Mouse (Mus musculus) kidney, postnatal 0 days (tissue): Measurements from ENCODE around the gene Dusp7. TPM values are rescaled to one million over a fixed set of nuclear protein-coding genes. Genes with fewer than 3 reads are reported as not detected.

ENCODE experiments used
- ATAC-seq: fragments of 200-750 bp; cut with Nextera tagmentation; replicated peaks from 2 replicates; pipeline ENCODE4 v1.8.0; 2017; ENCODE audit warnings: low read depth, moderate number of reproducible peaks, moderate TSS enrichment, moderate library complexity; ENCODE audit not compliant: low FRiP score
- DNase-seq: peaks from one replicate; pipeline ENCODE4 v3.0.0-alpha.2; 2016; ENCODE audit warnings: low spot score
- H3K27ac ChIP-seq: fragments of 300-500 bp; sonication (generic); 2 replicates; pipeline ENCODE4 v1.5.1; 2014; ENCODE audit warnings: mild to moderate bottlenecking
- H3K27me3 ChIP-seq: fragments of 300-500 bp; sonication (generic); 2 replicates; pipeline ENCODE4 v1.6.1; 2014; ENCODE audit warnings: low read length, mixed read lengths; ENCODE audit not compliant: insufficient read depth
- H3K36me3 ChIP-seq: fragments of 300-500 bp; sonication (generic); 2 replicates; pipeline ENCODE4 v1.6.1; 2014; ENCODE audit warnings: low read length, mixed read lengths; ENCODE audit not compliant: insufficient read depth
- H3K4me1 ChIP-seq: fragments of 300-500 bp; sonication (generic); replicated peaks from 2 replicates; pipeline ENCODE4 v1.6.1; 2014; ENCODE audit warnings: antibody characterized with exemption, low read length, mixed read lengths; ENCODE audit not compliant: insufficient read depth
- H3K4me2 ChIP-seq: fragments of 300-500 bp; sonication (generic); 2 replicates; pipeline ENCODE4 v1.6.1; 2014; ENCODE audit warnings: mild to moderate bottlenecking, low read length, moderate library complexity, mixed read lengths
- H3K4me3 ChIP-seq: fragments of 300-500 bp; sonication (generic); replicated peaks from 2 replicates; pipeline ENCODE4 v1.5.1; 2014; ENCODE audit warnings: low read depth, low read length
- H3K9ac ChIP-seq: fragments of 300-500 bp; sonication (generic); 2 replicates; pipeline ENCODE4 v1.6.1; 2014; ENCODE audit warnings: low read depth, low read length
- H3K9me3 ChIP-seq: fragments of 300-500 bp; sonication (generic); replicated peaks from 2 replicates; pipeline ENCODE4 v1.6.1; 2016; ENCODE audit warnings: low read length, inconsistent platforms, mixed read lengths
- CTCF ChIP-seq: IDR thresholded peaks from 2 replicates; pipeline ENCODE4 v1.5.1; 2016; ENCODE audit warnings: antibody characterized with exemption, low read depth, mild to moderate bottlenecking, moderate library complexity
- WGBS: fragments of 180-500 bp; shearing (Covaris S2); extraction: QIAGEN DNeasy Blood & Tissue Kit; methylation state at CpG from one replicate; pipeline ENCODE4 v1.1.7; 2014; 5-methylcytosine and 5-hydroxymethylcytosine counted together
- polyA plus RNA-seq: library from polyadenylated mRNA; unstranded; fragments of >200 nt; fragmentation: Nextera tagmentation; extraction: Ambion mirVana; gene quantifications from 2 replicates; pipeline ENCODE4 v1.2.1, GENCODE M21; 2015

Dusp7 gene
- polyA plus RNA-seq, 1 experiment from 2014 or later = 15.8 TPM

DNA sequence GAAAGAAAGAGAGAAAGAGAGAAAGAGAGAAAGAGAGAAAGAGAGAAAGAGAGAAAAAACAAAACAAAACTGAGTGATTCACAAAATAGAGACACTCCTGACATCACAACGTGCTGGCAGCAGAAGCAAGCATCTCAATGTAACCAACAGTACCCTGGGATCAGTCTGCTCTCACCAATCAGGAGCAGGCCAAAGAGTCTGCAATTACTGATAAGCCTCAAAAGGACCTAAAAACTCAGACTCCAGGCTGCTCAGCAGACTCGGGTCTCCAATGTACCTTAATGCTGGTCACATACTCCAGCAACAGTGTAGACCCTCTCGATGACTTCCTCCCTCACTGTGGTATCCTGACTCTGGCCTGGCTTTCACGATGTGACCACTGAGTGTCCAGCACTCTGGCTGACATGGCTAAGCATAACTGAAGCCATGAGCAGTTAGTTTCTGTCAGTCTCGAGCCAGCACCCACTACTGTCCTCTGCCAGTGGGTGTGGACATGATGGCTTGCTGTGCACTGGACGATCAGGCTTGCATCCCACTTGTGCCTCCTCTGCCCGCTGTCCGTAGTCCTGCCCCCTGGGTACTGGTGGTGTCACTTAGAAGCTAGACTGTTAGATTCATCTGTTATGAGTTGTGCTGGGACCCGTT lies 30.4 kb downstream of the Dusp7 start:
- TF ChIP-seq CTCF = no peak
- 72% methylated on average over 9 of the region's 9 CpGs for WGBS
- no peaks in the 10 kb centered on the region for H3K36me3 ChIP-seq
- no peaks in the 10 kb centered on the region for H3K27me3 ChIP-seq
- H3K9ac ChIP-seq = no peak overlapping the region
- no peak for ATAC-seq
- H3K4me2 ChIP-seq = no peak overlapping the region
- no peak overlapping the region for H3K4me3 ChIP-seq
- H3K4me1 ChIP-seq = no peaks in the 10 kb centered on the region
- no peaks in the 10 kb centered on the region for H3K9me3 ChIP-seq
- DNase-seq = no peak
- no peak overlapping the region for H3K27ac ChIP-seq

DNA sequence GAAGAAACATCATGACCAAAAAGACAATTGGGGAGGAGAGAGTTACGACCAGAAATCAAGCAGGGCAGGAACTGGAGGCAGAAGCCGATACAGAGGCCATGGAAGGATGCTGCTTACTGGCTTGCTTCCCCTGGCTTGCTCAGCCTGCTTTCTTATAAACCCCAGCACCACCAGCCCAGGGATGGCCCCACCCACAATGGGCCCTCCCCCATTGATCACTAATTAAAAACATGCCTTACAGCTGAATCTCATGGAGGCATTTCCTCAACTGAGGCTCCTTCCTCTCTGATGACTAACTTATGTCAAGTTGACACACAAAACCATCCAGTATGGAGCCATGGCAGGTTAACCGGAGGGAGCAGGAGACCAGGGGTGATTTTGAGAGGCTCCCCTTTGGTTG lies 31.4 kb downstream of the Dusp7 start:
- WGBS = 84% methylated on average over 3 of the region's 3 CpGs
- Histone ChIP-seq H3K4me1 (0 out of 2 replicates have a peak, but pooled peaks cover under 1% of the 10 kb centered on the region), H3K36me3 (no peaks in the 10 kb centered on the region), H3K9ac (no peak overlapping the region), H3K27me3 (no peaks in the 10 kb centered on the region), H3K4me3 (no peak overlapping the region), H3K9me3 (no peaks in the 10 kb centered on the region), H3K4me2 (no peak overlapping the region), H3K27ac (no peak overlapping the region)
- no peak for ATAC-seq
- TF ChIP-seq CTCF = no peak
- no peak for DNase-seq

DNA sequence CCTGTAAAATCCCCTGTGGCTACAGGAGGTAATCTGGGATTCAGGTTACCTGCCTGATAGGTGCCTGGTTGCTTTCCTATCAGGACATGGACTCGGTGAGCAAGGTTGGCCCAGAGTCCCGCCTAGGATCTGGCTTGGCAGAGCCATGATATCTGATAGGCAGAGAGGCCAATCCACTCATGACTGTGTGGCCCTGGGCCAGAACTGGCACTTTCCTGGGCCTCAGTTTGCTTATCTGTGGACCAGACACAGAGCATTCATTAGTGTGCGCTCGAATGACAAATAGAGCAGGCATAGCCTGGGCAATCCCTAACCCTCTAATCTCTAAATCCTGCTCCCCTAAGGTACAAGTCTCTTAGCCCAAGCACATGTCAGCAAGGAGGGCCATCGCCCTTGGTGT lies 33.7 kb downstream of the Dusp7 start:
- WGBS = 77% methylated on average over 5 of the region's 5 CpGs
- no peaks in the 10 kb centered on the region for H3K36me3 ChIP-seq

GRCm38 (mm10) chr9:106402607-106403375 lies 34.4 kb downstream of the Dusp7 start:
- H3K36me3 ChIP-seq = no peaks in the 10 kb centered on the region
- H3K4me2 ChIP-seq = no peak overlapping the region
- ATAC-seq (no peak), DNase-seq (no peak)
- peaks cover 18% of the 10 kb centered on the region for H3K4me1 ChIP-seq
- H3K4me3 ChIP-seq = no peak overlapping the region
- no peaks in the 10 kb centered on the region for H3K9me3 ChIP-seq
- H3K27me3 ChIP-seq = no peaks in the 10 kb centered on the region
- no peak overlapping the region for H3K9ac ChIP-seq
- TF ChIP-seq CTCF = no peak
- 67% methylated on average over 16 of the region's 16 CpGs for WGBS
- no peak overlapping the region for H3K27ac ChIP-seq

More for the DNA sequence above, 33.7 kb downstream of the Dusp7 start:
- Histone ChIP-seq H3K9ac (no peak overlapping the region), H3K27me3 (no peaks in the 10 kb centered on the region), H3K27ac (no peak overlapping the region), H3K9me3 (no peaks in the 10 kb centered on the region), H3K4me2 (no peak overlapping the region), H3K4me3 (no peak overlapping the region), H3K4me1 (peaks cover 18% of the 10 kb centered on the region)
- no peak for ATAC-seq
- DNase-seq = no peak
- TF ChIP-seq CTCF = no peak

- Histone ChIP-seq H3K27me3 (no peaks in the 10 kb centered on the region), H3K4me3 (no peak overlapping the region), H3K4me2 (no peak overlapping the region), H3K4me1 (peaks cover 18% of the 10 kb centered on the region), H3K36me3 (no peaks in the 10 kb centered on the region), H3K9ac (no peak overlapping the region), H3K9me3 (no peaks in the 10 kb centered on the region), H3K27ac (no peak overlapping the region)
- no peak for TF ChIP-seq CTCF
- WGBS = 17% methylated on average over 6 of the region's 6 CpGs
- peak; percentile 35 for DNase-seq
- ATAC-seq = peak; percentile 70
Measured at GRCm38 (mm10) chr9:106405275-106405674, 36.8 kb downstream of the Dusp7 start.

DNA sequence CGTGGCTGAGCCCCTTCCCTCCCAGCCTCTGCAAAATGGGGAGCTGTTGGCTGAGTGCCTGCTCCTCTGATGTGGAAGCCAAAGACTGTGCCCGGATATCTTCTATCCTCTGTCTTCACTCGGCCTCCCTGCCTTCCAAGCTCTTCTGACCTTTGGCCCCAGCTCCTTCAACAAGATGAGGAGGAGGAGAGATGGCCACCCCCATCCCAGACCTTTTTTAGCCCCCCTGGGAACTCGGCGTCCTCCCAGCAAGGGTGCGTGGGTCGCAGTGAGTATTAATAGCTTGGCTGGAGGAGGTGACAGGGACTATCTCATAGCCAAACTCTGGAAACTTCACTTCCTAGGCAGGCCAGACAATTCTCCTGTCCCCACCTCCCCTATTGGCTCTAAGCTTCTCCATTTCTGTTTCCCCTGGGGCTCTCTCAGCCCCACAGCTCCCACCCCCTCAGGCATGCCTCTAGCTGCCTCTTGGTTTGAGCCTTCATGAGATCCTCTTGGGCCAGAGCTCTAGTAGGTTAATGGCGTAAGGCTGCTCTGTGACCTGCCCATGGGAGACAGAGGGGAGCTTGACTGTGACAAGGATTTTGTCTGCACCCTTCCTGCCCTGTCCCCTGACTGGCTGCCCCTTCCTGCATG lies 38.1 kb downstream of the Dusp7 start:
- Histone ChIP-seq H3K9me3 (no peaks in the 10 kb centered on the region), H3K27me3 (no peaks in the 10 kb centered on the region), H3K9ac (no peak overlapping the region), H3K27ac (no peak overlapping the region), H3K4me1 (peaks cover 18% of the 10 kb centered on the region), H3K4me3 (no peak overlapping the region), H3K36me3 (no peaks in the 10 kb centered on the region), H3K4me2 (no peak overlapping the region)
- ATAC-seq = 0 out of 2 replicates have a peak, but pooled peaks have one; percentile 25
- peak; percentile 31 for DNase-seq
- WGBS = 24% methylated on average over 8 of the region's 8 CpGs
- TF ChIP-seq CTCF = no peak
